ENCODE assay signal across 11 mouse cellular contexts in genomic region chr3:65205539-65206020, GRCm38 (mm10).
A peak's percentile ranks its signal among the peaks of the same experiment; 100 is the strongest.
DNase-seq lines count a peak whose midpoint lies in the region; ATAC-seq and TF ChIP-seq lines count a peak whose summit lies in the region.
"Had no signal": no experiment of that assay in that cellular context is flagged by ENCODE, and none has a peak within 500 bp of the region (broad histone marks: within the 10 kb centered on the region; RNA-seq: fewer than 3 reads in every experiment).

No protein-coding gene starts in this region.

- H3K4me3 ChIP-seq in kidney, postnatal 0 days (replicated peaks; ENCODE audit: low read depth, low read length): no peak overlapping the region
- no peak overlapping the region for H3K4me3 ChIP-seq in kidney, embryonic 16.5 days (ENCODE audit: low read length)
- H3K4me3 ChIP-seq: liver, embryonic 12.5 days; myocyte had no signal

- H3K27ac ChIP-seq in kidney, postnatal 0 days: no peak overlapping the region
- no peak overlapping the region for H3K27ac ChIP-seq in kidney, embryonic 16.5 days (ENCODE audit: low read length)
- H3K27ac ChIP-seq: liver, embryonic 12.5 days had no signal

- no peaks in the 10 kb centered on the region for H3K36me3 ChIP-seq in kidney, postnatal 0 days (ENCODE audit: insufficient read depth, low read length)
- H3K36me3 ChIP-seq in kidney, embryonic 16.5 days (ENCODE audit: insufficient read depth, low read length): no peaks in the 10 kb centered on the region
- H3K36me3 ChIP-seq: liver, embryonic 12.5 days had no signal

- no peak overlapping the region for H3K4me2 ChIP-seq in kidney, postnatal 0 days (ENCODE audit: low read length)
- H3K4me2 ChIP-seq in kidney, embryonic 16.5 days (replicated peaks; ENCODE audit: low read depth, low read length): no peak overlapping the region
- H3K4me2 ChIP-seq: liver, embryonic 12.5 days had no signal

- H3K9me3 ChIP-seq in kidney, postnatal 0 days (replicated peaks; ENCODE audit: low read length): no peaks in the 10 kb centered on the region
- H3K9me3 ChIP-seq in kidney, embryonic 16.5 days (ENCODE audit: low read length): no peaks in the 10 kb centered on the region
- H3K9me3 ChIP-seq: liver, embryonic 12.5 days had no signal

- 72% methylated on average over 8 of the region's 8 CpGs for WGBS in kidney, postnatal 0 days
- 74% methylated on average over 8 of the region's 8 CpGs for WGBS in kidney, embryonic 16.5 days

- peak; percentile 17 for DNase-seq in kidney, postnatal 0 days (ENCODE audit: low spot score)
- peak; percentile 7 to 8 for DNase-seq in heart, postnatal 14 days
- DNase-seq in hindlimb bud, embryonic 11.5 days (ENCODE audit: extremely low spot score, low read depth, low spot score): peak; percentile 12
- peak; percentile 20 for DNase-seq in testis, postnatal 14 days (ENCODE audit: low spot score)
- no peak for DNase-seq in urinary bladder, postnatal 10 days (ENCODE audit: low spot score)
- no peak for DNase-seq in liver
- DNase-seq: cerebellum, postnatal 14 days; kidney, adult 8-10 months had no signal

- intact Hi-C loops in heart, postnatal 14 days (cut with DNase I): no loop called here

- no peaks in the 10 kb centered on the region for H3K27me3 ChIP-seq in kidney, postnatal 0 days (ENCODE audit: insufficient read depth, low read length)
- no peaks in the 10 kb centered on the region for H3K27me3 ChIP-seq in kidney, embryonic 16.5 days (ENCODE audit: insufficient read depth, low read length)
- H3K27me3 ChIP-seq: liver, embryonic 12.5 days had no signal

- H3K9ac ChIP-seq in kidney, postnatal 0 days (ENCODE audit: low read depth, low read length): no peak overlapping the region
- H3K9ac ChIP-seq in kidney, embryonic 16.5 days (replicated peaks; ENCODE audit: low read length): no peak overlapping the region
- H3K9ac ChIP-seq: liver, embryonic 12.5 days had no signal

- no peak for TF ChIP-seq CTCF in kidney, postnatal 0 days (IDR thresholded peaks at IDR 0.05; ENCODE audit: low read depth)

- ATAC-seq in kidney, postnatal 0 days (replicated peaks; ENCODE audit: low FRiP score, low read depth): no peak
- ATAC-seq in kidney, embryonic 16.5 days (ENCODE audit: low FRiP score, low TSS enrichment): no peak
- ATAC-seq: liver, embryonic 12.5 days had no signal

- H3K4me1 ChIP-seq in kidney, postnatal 0 days (replicated peaks; ENCODE audit: insufficient read depth, low read length): no peaks in the 10 kb centered on the region
- no peaks in the 10 kb centered on the region for H3K4me1 ChIP-seq in kidney, embryonic 16.5 days (ENCODE audit: insufficient read depth, low read length)
- H3K4me1 ChIP-seq: liver, embryonic 12.5 days had no signal

Comparison
In these comparisons a context has a peak if more than half of its experiments do, and no peak if none do; other contexts are left out.
1. DNase-seq: peak in kidney, postnatal 0 days (single experiment), heart, postnatal 14 days (2 of 2), hindlimb bud, embryonic 11.5 days (single experiment) and testis, postnatal 14 days (single experiment); none in urinary bladder, postnatal 10 days (single experiment) and liver (single experiment).